Mouse (Mus musculus): ENCODE data around the gene Prmt1. TPM values are rescaled to one million over a fixed set of nuclear protein-coding genes. Genes with fewer than 3 reads are reported as not detected.

Prmt1 gene
- polyA plus RNA-seq, 1 experiment from 2014 or later: 206 TPM

GRCm38 (mm10) chr7:44974383-44975116 is 11.8 kb downstream of the Prmt1 start, which contains the start of gene Cpt1c:
Gene Cpt1c (minus strand): TSS chr7:44974851.
- H3K4me1 ChIP-seq (ENCODE audit: control insufficient read depth, insufficient read depth, low read length): peaks cover 37% of the 10 kb centered on the region
- ATAC-seq (ENCODE audit: low read depth): peak; percentile 62
- H3K4me2 ChIP-seq (ENCODE audit: low read depth, low read length): peak within 1 kb of the TSS; percentile 93

GRCm38 (mm10) chr7:44973415-44974130 is 12.8 kb downstream of the Prmt1 start:
- H3K36me3 ChIP-seq (ENCODE audit: control insufficient read depth, insufficient read depth, low read length): peaks cover 26% of the 10 kb centered on the region
- H3K27me3 ChIP-seq (ENCODE audit: control insufficient read depth, insufficient read depth, low read length): no peaks in the 10 kb centered on the region
- H3K9me3 ChIP-seq (ENCODE audit: control insufficient read depth, low read length): no peaks in the 10 kb centered on the region
- WGBS: 40% methylated on average over 14 of the region's 14 CpGs
- H3K4me1 ChIP-seq (ENCODE audit: control insufficient read depth, insufficient read depth, low read length): peaks cover 37% of the 10 kb centered on the region
- H3K4me2 ChIP-seq (ENCODE audit: low read depth, low read length): peak overlapping the region; percentile 93
- ATAC-seq (ENCODE audit: low read depth): no peak; the same call in 1 of the 2 replicates
- peak overlapping the region; percentile 47 for H3K4me3 ChIP-seq (ENCODE audit: low read depth, low read length)
- H3K27ac ChIP-seq (ENCODE audit: low read depth, low read length): peak overlapping the region; percentile 94
- peak overlapping the region; percentile 71 for H3K9ac ChIP-seq (replicated peaks; ENCODE audit: low read depth, low read length)

More at GRCm38 (mm10) chr7:44974383-44975116, 11.8 kb downstream of the Prmt1 start, which contains the start of gene Cpt1c:
- no peaks in the 10 kb centered on the region for H3K9me3 ChIP-seq (ENCODE audit: control insufficient read depth, low read length)
- H3K4me3 ChIP-seq (ENCODE audit: low read depth, low read length): peak within 1 kb of the TSS; percentile 47
- 1% methylated on average over 22 of the region's 22 CpGs for WGBS
- no peaks in the 10 kb centered on the region for H3K27me3 ChIP-seq (ENCODE audit: control insufficient read depth, insufficient read depth, low read length)
- peak within 1 kb of the TSS; percentile 71 for H3K9ac ChIP-seq (replicated peaks; ENCODE audit: low read depth, low read length)
- H3K36me3 ChIP-seq (ENCODE audit: control insufficient read depth, insufficient read depth, low read length): peaks cover 34% of the 10 kb centered on the region
- H3K27ac ChIP-seq (ENCODE audit: low read depth, low read length): peak within 1 kb of the TSS; percentile 94

GRCm38 (mm10) chr7:44971142-44971541 is 15.2 kb downstream of the Prmt1 start:
- 68% methylated on average over 7 of the region's 7 CpGs for WGBS

DNA sequence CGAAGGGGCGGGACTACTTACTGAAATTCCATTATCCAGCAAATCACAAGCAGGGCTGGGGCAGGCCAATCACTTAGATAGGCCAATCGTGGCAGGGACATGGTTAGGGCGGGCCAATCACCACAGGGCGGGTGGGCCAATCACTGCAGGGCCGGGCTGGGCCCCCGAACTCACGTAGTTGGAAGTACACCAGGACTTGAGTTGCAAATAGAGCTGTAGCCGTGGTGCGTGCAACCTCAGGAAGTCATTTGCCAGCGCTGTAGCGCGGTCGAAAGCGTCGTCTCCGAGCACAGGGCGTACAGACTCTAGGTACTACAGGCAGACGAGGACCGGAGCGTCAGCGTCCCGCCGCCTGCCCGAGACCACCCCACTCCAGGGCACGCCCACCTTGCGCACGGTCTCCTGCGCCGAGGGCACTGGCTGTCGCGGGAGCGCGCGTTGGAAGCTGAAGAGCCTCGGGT is 16.1 kb downstream of the Prmt1 start:
- Histone ChIP-seq H3K9me3 (ENCODE audit: control insufficient read depth, low read length) (no peaks in the 10 kb centered on the region), H3K4me1 (ENCODE audit: control insufficient read depth, insufficient read depth, low read length) (peaks cover 37% of the 10 kb centered on the region), H3K36me3 (ENCODE audit: control insufficient read depth, insufficient read depth, low read length) (peaks cover 7% of the 10 kb centered on the region), H3K9ac (replicated peaks; ENCODE audit: low read depth, low read length) (peak overlapping the region; percentile 53), H3K4me3 (ENCODE audit: low read depth, low read length) (peak overlapping the region; percentile 45), H3K27ac (ENCODE audit: low read depth, low read length) (peak overlapping the region; percentile 72), H3K4me2 (ENCODE audit: low read depth, low read length) (peak overlapping the region; percentile 72), H3K27me3 (ENCODE audit: control insufficient read depth, insufficient read depth, low read length) (no peaks in the 10 kb centered on the region)
- peak; percentile 95 for ATAC-seq (ENCODE audit: low read depth)
- 0% methylated on average over 36 of the region's 36 CpGs for WGBS

More at GRCm38 (mm10) chr7:44971142-44971541, 15.2 kb downstream of the Prmt1 start:
- H3K27me3 ChIP-seq (ENCODE audit: control insufficient read depth, insufficient read depth, low read length): no peaks in the 10 kb centered on the region
- peaks cover 8% of the 10 kb centered on the region for H3K36me3 ChIP-seq (ENCODE audit: control insufficient read depth, insufficient read depth, low read length)
- no peak for ATAC-seq (ENCODE audit: low read depth)
- H3K27ac ChIP-seq (ENCODE audit: low read depth, low read length): no peak overlapping the region
- no peaks in the 10 kb centered on the region for H3K9me3 ChIP-seq (ENCODE audit: control insufficient read depth, low read length)
- H3K9ac ChIP-seq (replicated peaks; ENCODE audit: low read depth, low read length): peak overlapping the region; percentile 53
- peaks cover 37% of the 10 kb centered on the region for H3K4me1 ChIP-seq (ENCODE audit: control insufficient read depth, insufficient read depth, low read length)
- H3K4me3 ChIP-seq (ENCODE audit: low read depth, low read length): peak overlapping the region; percentile 45
- H3K4me2 ChIP-seq (ENCODE audit: low read depth, low read length): peak overlapping the region; percentile 72

GRCm38 (mm10) chr7:44966638-44967037 is 19.7 kb downstream of the Prmt1 start:
- Histone ChIP-seq H3K36me3 (ENCODE audit: control insufficient read depth, insufficient read depth, low read length) (peaks cover 19% of the 10 kb centered on the region), H3K27me3 (ENCODE audit: control insufficient read depth, insufficient read depth, low read length) (no peaks in the 10 kb centered on the region), H3K9me3 (ENCODE audit: control insufficient read depth, low read length) (no peaks in the 10 kb centered on the region), H3K4me1 (ENCODE audit: control insufficient read depth, insufficient read depth, low read length) (peaks cover 9% of the 10 kb centered on the region), H3K9ac (replicated peaks; ENCODE audit: low read depth, low read length) (no peak overlapping the region), H3K4me3 (ENCODE audit: low read depth, low read length) (no peak overlapping the region), H3K27ac (ENCODE audit: low read depth, low read length) (no peak overlapping the region), H3K4me2 (ENCODE audit: low read depth, low read length) (no peak overlapping the region)
- ATAC-seq (ENCODE audit: low read depth): no peak
- 75% methylated on average over 15 of the region's 15 CpGs for WGBS

DNA sequence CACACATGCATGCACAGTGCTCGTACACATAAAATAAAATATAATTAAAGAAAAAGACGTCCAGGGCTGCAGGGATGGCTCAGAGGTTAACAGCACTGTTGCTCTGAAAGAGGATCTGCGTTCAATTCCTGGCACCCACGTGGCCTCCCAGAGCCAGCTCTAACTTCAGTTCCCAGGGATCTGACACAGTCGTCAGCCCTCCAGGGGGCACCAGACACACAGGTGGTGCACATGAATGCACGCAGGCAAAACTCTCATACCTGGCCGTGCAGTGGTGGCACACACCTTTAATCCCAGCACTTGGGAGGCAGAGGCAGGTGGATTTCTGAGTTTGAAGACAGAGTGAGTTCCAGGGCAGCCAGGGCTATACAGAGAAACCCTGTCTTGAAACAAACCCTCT is 20.4 kb downstream of the Prmt1 start:
- no peak overlapping the region for H3K9ac ChIP-seq (replicated peaks; ENCODE audit: low read depth, low read length)
- no peak overlapping the region for H3K4me2 ChIP-seq (ENCODE audit: low read depth, low read length)
- WGBS: 83% methylated on average over 7 of the region's 7 CpGs
- no peaks in the 10 kb centered on the region for H3K9me3 ChIP-seq (ENCODE audit: control insufficient read depth, low read length)
- peaks cover 26% of the 10 kb centered on the region for H3K36me3 ChIP-seq (ENCODE audit: control insufficient read depth, insufficient read depth, low read length)
- no peaks in the 10 kb centered on the region for H3K27me3 ChIP-seq (ENCODE audit: control insufficient read depth, insufficient read depth, low read length)
- H3K4me3 ChIP-seq (ENCODE audit: low read depth, low read length): no peak overlapping the region
- peaks cover 2% of the 10 kb centered on the region; the same call in 1 of the 2 replicates for H3K4me1 ChIP-seq (ENCODE audit: control insufficient read depth, insufficient read depth, low read length)
- ATAC-seq (ENCODE audit: low read depth): no peak
- H3K27ac ChIP-seq (ENCODE audit: low read depth, low read length): no peak overlapping the region

- Histone ChIP-seq H3K36me3 (ENCODE audit: control insufficient read depth, insufficient read depth, low read length) (peaks cover 31% of the 10 kb centered on the region), H3K27me3 (ENCODE audit: control insufficient read depth, insufficient read depth, low read length) (no peaks in the 10 kb centered on the region), H3K4me1 (ENCODE audit: control insufficient read depth, insufficient read depth, low read length) (no peaks in the 10 kb centered on the region), H3K9ac (replicated peaks; ENCODE audit: low read depth, low read length) (no peak overlapping the region), H3K4me3 (ENCODE audit: low read depth, low read length) (no peak overlapping the region), H3K4me2 (ENCODE audit: low read depth, low read length) (no peak overlapping the region), H3K9me3 (ENCODE audit: control insufficient read depth, low read length) (no peaks in the 10 kb centered on the region), H3K27ac (ENCODE audit: low read depth, low read length) (no peak overlapping the region)
- 97% methylated on average over 13 of the region's 13 CpGs for WGBS
- no peak for ATAC-seq (ENCODE audit: low read depth)
These were observed 21.4 kb downstream of the Prmt1 start for GRCm38 (mm10) chr7:44964990-44965389.

DNA sequence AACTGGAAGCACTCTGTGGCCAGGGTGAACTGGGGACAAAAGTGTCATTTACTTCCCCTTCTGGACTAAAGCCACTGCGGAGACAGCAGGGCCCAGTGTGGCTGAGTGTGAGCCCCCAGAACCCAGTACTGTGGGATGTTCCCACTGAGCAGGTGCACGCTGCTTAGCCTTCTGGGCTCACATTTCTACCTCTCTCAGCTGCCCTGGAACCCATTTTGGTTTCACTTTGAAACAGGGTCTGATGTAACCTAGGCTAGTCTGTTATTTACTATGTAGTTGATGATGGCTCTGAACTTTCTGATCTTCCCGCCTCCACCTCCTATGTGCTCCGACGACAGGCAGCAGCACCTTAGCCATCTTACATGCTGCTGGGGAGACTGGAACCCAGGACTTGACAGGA is 23.5 kb downstream of the Prmt1 start:
- Histone ChIP-seq H3K27ac (ENCODE audit: low read depth, low read length) (no peak overlapping the region), H3K27me3 (ENCODE audit: control insufficient read depth, insufficient read depth, low read length) (no peaks in the 10 kb centered on the region), H3K9me3 (ENCODE audit: control insufficient read depth, low read length) (no peaks in the 10 kb centered on the region), H3K9ac (replicated peaks; ENCODE audit: low read depth, low read length) (no peak overlapping the region), H3K4me1 (ENCODE audit: control insufficient read depth, insufficient read depth, low read length) (no peaks in the 10 kb centered on the region), H3K4me2 (ENCODE audit: low read depth, low read length) (no peak overlapping the region), H3K36me3 (ENCODE audit: control insufficient read depth, insufficient read depth, low read length) (peaks cover 39% of the 10 kb centered on the region), H3K4me3 (ENCODE audit: low read depth, low read length) (no peak overlapping the region)
- no peak for ATAC-seq (ENCODE audit: low read depth)
- 95% methylated on average over 5 of the region's 5 CpGs for WGBS

DNA sequence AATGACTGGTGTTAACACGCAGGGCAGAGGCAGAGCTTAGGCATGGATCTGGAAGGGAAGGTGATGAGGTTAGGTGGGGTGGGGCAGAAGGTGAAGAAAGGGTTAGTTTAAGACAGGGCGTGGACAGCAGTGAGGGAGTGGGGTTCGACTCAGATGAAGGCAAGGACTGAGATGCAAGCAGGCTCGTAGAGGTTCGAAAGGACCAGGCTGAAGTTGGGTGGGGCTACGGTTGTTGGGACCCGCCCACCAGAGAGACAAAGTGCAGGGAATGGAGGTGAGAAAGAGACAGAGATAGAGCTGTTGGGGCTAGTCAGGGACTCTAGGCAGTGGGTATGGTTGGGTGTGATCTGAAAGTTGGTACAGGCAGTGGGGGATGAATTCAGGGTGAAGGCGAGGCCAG is 24.0 kb downstream of the Prmt1 start:
- H3K9me3 ChIP-seq (ENCODE audit: control insufficient read depth, low read length): no peaks in the 10 kb centered on the region
- H3K4me1 ChIP-seq (ENCODE audit: control insufficient read depth, insufficient read depth, low read length): no peaks in the 10 kb centered on the region
- H3K9ac ChIP-seq (replicated peaks; ENCODE audit: low read depth, low read length): no peak overlapping the region
- no peaks in the 10 kb centered on the region for H3K27me3 ChIP-seq (ENCODE audit: control insufficient read depth, insufficient read depth, low read length)
- H3K4me3 ChIP-seq (ENCODE audit: low read depth, low read length): no peak overlapping the region
- H3K27ac ChIP-seq (ENCODE audit: low read depth, low read length): no peak overlapping the region
- WGBS: 85% methylated on average over 8 of the region's 8 CpGs
- H3K36me3 ChIP-seq (ENCODE audit: control insufficient read depth, insufficient read depth, low read length): peaks cover 39% of the 10 kb centered on the region
- ATAC-seq (ENCODE audit: low read depth): no peak
- no peak overlapping the region for H3K4me2 ChIP-seq (ENCODE audit: low read depth, low read length)

Data from neural tube, embryonic 14.5 days (tissue).